Mouse (Mus musculus) NIH3T3 (cell line): Measurements from ENCODE around the gene Serpinb3a.
"Not testable (repeated sequence)": the region's sequence is repeated elsewhere in the genome, so short reads cannot be mapped to it uniquely, and the experiment has no call there.

Experiments
- DNase-seq: peaks from one replicate; pipeline ENCODE4 v3.0.0-alpha.2; 2012; ENCODE audit warnings: low read depth

Serpinb3a gene

DNA sequence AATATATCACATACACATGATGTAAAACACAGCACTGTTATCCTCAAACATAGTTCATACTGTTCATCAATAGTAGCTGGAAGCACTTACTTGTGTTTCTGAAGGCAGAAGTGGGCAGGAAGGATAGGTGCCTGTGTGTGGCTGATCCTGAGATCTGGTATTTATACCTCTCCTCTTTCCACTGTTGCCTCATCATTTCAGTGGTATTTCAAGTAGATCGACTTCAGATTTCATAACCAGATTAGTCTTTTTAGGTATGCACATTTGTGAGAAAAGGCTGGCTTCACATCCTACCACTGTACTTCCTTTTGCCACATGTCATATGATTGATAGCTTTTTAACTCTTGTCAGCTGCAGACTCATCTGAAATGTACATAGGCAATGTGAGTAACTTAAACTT lies at the start of gene Serpinb3a:
Gene Serpinb3a, minus strand, starts transcription at position 101 of the 400 bp plus-strand sequence.
- no peak for DNase-seq

DNA sequence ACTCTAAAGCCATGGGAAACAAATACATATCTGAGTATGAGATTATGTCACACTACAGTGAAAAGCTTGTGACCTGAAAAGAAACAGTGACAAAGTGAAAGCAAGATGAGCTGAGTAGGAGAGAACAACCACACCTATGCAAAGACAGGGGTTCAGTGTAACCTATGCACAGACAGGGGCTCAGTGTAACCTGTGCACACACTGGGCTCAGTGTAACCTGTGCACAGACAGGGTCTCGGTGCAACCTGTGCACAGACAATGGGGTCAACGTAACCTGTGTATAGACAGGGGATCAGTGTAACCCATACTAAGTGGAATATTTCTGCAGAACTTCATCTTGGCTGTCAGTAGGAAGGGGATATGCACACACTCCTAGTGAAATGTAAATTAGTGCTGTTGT lies 46.3 kb upstream of the Serpinb3a start:
- no peak for DNase-seq

GRCm38 (mm10) chr1:107083406-107083805 lies 31.3 kb upstream of the Serpinb3a start, which contains the start of gene Serpinb3d:
Gene Serpinb3d (minus strand): TSS chr1:107083506.
- no peak for DNase-seq

GRCm38 (mm10) chr1:107034236-107034635 lies 17.9 kb downstream of the Serpinb3a start:
- DNase-seq, result not testable (repeated sequence)

DNA sequence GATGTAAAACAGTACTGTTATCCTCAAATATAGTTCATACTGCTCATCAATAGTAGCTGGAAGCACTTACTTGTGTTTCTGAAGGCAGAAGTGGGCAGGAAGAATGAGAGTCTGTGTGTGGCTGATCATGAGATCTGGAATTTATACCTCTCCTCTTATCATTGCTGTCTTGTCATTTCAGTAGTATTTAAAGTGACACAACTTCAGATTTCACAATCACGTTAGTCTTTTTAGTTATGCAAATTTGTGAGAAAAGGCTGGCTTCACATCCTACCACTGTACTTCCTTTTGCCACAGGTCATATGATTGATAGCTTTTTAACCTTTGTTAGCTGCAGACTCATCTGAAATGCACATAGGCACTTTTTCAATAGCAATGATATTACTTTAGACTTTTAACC lies 26.2 kb downstream of the Serpinb3a start:
- DNase-seq, result no peak

DNA sequence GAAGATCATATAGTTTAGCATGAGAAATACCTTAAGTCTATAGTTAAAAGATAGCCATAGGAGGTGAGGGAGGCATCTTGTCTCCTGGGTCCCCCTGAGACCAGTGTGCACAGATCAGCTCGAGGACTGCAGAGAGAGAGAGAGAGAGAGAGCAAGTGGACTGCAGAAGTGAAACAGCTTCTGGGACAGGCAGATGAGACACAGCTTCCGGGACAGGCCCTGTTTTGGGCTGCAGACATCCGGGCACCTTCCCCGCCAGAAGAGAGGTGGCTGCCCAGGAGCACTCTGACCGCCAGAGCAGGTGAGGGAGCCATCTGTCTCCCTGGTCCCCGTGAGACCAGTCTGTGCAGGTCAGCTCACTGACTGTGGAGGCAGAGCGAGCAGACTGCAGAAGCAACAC lies 36.9 kb downstream of the Serpinb3a start:
- DNase-seq, result no peak

- peak; percentile 55 for DNase-seq
Observed at GRCm38 (mm10) chr1:107014530-107014929, 37.6 kb downstream of the Serpinb3a start.

GRCm38 (mm10) chr1:107006316-107006715 lies 45.8 kb downstream of the Serpinb3a start:
- DNase-seq, result no peak

GRCm38 (mm10) chr1:107001754-107002153 lies 50.3 kb downstream of the Serpinb3a start:
- DNase-seq, result no peak

- no peak for DNase-seq
Observed at GRCm38 (mm10) chr1:107000424-107000823, 51.7 kb downstream of the Serpinb3a start.
